ENCODE assay signal across 25 mouse cellular contexts in the genomic region with DNA sequence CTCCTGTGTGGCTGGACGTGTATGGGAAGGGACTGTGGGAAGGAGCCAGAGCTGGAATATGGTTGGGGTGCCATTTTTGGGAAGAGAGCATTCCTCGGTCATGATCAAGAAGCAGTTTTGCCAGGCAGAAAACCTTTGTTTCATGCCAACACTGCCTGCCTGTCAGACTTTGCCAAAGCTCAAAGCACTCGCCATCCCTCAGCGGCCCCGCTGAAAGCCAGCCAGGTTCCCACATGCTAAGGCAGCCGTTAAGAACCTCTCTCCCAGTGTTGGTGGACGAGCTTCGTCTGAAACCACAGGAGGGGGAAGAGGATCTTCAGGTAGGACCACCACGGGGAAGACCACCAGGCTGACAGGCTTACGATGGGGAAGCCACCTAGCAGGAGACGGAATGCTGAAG.
DNase-seq lines count a peak whose midpoint lies in the region; ATAC-seq lines count a peak whose summit lies in the region.
"Had no signal": no experiment of that assay in that cellular context is flagged by ENCODE, and none has a peak within 500 bp of the region (broad histone marks: within the 10 kb centered on the region; RNA-seq: fewer than 3 reads in every experiment).

No protein-coding gene starts in this region.

- H3K36me3 ChIP-seq in megakaryocyte, embryonic 14.5 days (replicated peaks; ENCODE audit: low read length), result peaks cover 77% of the 10 kb centered on the region

- ATAC-seq in megakaryocyte, adult 5-6 weeks (ENCODE audit: poor library complexity, severe bottlenecking), result no peak
- ATAC-seq in megakaryocyte-erythroid progenitor cell, adult 5-6 weeks (replicated peaks; ENCODE audit: low FRiP score, low TSS enrichment, poor library complexity, severe bottlenecking), result no peak
- ATAC-seq: activated CD4-positive, CD25-positive, alpha-beta regulatory T cell, adult 4 months; forebrain, postnatal 0 days; hindbrain, postnatal 0 days; intestine, embryonic 16.5 days; midbrain, embryonic 15.5 days had no signal

- DNase-seq in cerebellum, adult 18-20 months, result peak; percentile 52 to 60
- peak; percentile 63 to 65 for DNase-seq in cerebellum, postnatal 14 days
- DNase-seq in spleen, postnatal 4 days (ENCODE audit: low spot score in 2 of 2), result no peak
- DNase-seq in spleen, postnatal 36 days (ENCODE audit: low spot score in 2 of 2), result no peak
- DNase-seq: adrenal gland, adult 8-10 months; forebrain, postnatal 0 days; kidney, postnatal 25 days; layer of hippocampus, postnatal 36 days; liver, embryonic 13.5 days; lung, adult 2 months; lung, postnatal 14 days; right cerebral cortex, postnatal 14 days; spleen, adult 18-20 months; thymus, postnatal 25 days had no signal

- peak overlapping the region; percentile 1 for H3K4me3 ChIP-seq in megakaryocyte, embryonic 14.5 days (replicated peaks)
- H3K4me3 ChIP-seq: embryonic facial prominence, embryonic 15.5 days; heart, embryonic 15.5 days; limb, embryonic 13.5 days; liver, embryonic 13.5 days; midbrain, embryonic 15.5 days; neural tube, embryonic 12.5 days had no signal

- no peaks in the 10 kb centered on the region for H3K27me3 ChIP-seq in megakaryocyte, embryonic 14.5 days (replicated peaks)
- H3K27me3 ChIP-seq: embryonic facial prominence, embryonic 15.5 days; heart, embryonic 15.5 days; limb, embryonic 13.5 days; liver, embryonic 13.5 days; midbrain, embryonic 15.5 days; neural tube, embryonic 12.5 days had no signal

- H3K9me3 ChIP-seq in megakaryocyte, embryonic 14.5 days, result no peaks in the 10 kb centered on the region
- H3K9me3 ChIP-seq: embryonic facial prominence, embryonic 15.5 days; heart, embryonic 15.5 days; limb, embryonic 13.5 days; liver, embryonic 13.5 days; midbrain, embryonic 15.5 days; neural tube, embryonic 12.5 days had no signal

- H3K4me1 ChIP-seq in megakaryocyte, embryonic 14.5 days, result 0 out of 2 replicates have a peak, but pooled peaks cover 3% of the 10 kb centered on the region
- H3K4me1 ChIP-seq: embryonic facial prominence, embryonic 15.5 days; limb, embryonic 13.5 days; liver, embryonic 13.5 days; midbrain, embryonic 15.5 days; neural tube, embryonic 12.5 days had no signal

Comparison
In these comparisons a context has a peak if more than half of its experiments do, and no peak if none do; other contexts are left out.
1. DNase-seq: peak in cerebellum, adult 18-20 months (2 of 2) and cerebellum, postnatal 14 days (2 of 2); none in spleen, postnatal 4 days (0 of 2) and spleen, postnatal 36 days (0 of 2).